Mouse (Mus musculus): ENCODE measurements around the gene Mmp14.

The Mmp14 gene

DNA sequence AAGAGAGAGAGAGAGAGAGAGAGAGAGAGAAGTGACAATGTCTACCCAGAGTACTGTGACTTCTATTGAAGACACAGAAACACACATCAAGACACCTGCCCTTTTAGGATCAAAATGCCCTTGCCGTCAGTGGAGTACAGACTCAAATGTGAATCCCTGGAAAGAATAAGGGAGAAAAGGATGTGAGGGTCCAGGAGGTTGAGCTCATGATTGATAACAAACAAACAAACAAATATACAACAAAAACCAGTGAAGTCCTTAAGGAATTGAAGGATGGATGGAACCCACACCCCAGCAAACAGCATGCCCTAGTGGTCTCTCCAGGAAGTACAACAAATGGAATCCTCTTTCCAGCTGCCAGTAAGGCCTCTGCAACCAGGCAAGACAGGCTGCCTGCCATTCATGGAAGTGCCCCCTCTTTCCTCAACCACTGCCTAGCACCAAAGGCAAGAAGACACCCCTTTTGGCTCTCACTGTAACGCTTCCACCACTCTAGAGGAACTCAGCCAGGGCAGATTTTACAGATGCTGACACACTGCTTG, 18.7 kb upstream of the Mmp14 start:
- in situ Hi-C loops (cut with MseI, MboI) = loop anchor here (5.0 to 25.0 kb wide), 4 partner anchors 35 to 350 kb away; no protein-coding TSS in a partner anchor

DNA sequence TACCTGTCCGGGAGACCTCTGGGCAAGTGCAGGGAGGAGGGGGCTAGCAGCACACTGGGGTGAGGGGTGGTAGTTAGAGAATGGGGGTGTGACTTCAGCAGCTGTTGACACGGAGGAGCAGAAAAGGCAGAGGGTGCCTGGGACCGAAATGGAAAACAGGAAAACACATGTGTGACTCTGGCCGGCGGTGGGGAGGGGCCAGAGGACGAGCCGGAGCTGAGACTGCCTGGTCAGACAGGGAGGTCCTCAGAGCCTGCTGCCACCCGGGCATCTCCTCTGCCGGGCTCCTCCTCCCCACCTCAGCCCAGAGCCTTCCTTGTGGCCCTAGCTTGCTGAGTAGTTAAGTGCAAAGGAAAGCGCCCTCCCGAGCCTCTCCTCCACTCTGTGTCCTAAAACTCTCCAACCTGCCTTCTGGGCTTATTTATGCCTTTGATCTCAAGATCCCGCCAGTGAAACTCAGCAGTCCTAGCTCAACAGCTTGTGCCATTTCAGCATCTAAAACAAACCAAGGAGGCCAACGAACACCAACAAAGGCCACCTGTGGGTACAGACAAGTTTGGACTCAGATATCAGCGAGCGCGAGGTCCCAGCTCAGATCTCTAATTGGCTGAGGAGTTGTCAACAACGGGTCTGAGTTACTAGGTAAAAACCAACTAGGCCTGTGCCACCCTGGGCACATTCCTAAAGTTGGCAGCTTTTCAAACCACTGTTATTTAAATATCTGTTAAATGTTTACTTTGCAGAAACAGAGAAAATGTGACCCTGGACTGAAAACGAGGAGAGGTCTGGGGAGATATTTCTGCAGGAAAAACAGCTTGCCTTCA, 17.3 kb upstream of the Mmp14 start:
- in situ Hi-C loops (cut with MseI, MboI) = loop anchor here (5.0 to 25.0 kb wide), 4 partner anchors 37 to 352 kb away; no protein-coding TSS in a partner anchor

DNA sequence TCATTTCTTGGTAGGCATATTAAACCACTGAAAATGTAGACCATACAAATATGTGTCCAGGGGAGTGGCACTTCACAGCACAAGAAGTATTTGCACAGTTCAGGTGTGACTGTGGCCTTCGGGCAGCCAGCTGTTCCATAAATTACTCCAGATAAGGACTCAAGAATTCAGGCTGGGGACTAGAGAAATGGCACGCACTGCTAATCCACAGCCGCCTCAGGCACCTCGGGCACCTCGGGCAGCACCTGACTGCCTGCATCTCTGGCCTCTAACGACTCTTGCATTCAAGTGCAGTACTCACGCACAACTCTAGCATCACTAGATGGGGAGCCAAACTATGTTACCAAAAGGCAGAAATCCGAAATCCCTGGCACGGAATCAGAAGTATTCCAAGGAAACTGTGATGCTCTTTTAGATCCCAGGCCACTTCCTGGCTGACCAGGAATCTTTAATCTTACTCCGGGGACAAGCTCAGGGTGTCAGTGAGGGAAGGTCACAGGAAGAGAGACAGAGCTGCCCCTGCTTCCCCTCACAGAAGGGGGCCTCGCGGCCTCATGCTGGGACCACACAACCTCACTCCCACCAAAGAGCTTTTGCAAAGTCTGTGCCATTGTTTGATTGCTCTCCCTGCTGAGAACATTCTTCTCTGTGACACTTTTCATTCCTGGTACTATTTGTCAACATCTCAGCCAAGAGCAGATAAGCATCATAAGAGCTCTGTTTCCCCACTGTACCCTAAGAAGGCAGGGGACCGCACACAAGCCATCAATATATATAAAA, 16.0 kb upstream of the Mmp14 start:
- in situ Hi-C loops (cut with MseI, MboI) = loop anchor here (5.0 to 25.0 kb wide), 4 partner anchors 37 to 353 kb away; no protein-coding TSS in a partner anchor

DNA sequence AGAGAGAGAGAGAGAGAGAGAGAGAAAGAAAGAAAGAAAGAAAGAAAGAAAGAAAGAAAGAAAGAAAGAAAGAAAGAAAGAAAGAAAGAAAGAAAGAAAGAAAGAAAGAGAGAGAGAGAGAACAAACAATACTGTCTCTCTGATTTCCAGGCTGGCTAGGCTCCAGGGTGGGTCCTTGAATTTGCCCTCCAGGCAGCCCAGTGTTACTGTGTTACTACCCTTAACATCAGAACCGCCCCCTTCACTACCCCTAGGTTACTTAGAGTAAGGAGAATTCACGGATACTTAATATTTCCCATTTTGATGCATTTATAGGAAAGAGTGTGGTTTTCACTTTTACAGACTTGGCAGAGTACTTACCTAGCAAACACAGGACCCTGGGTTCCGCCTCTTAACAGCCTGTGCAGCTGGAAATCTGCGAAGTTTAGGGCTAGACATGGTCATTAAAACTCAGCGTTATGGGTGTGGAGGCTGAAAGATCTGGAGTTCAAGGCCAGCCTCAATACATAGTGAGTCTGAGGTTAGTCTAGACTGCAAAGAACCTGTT, 15.1 kb upstream of the Mmp14 start:
- in situ Hi-C loops (cut with MseI, MboI) = loop anchor here (5.0 to 25.0 kb wide), 4 partner anchors 36 to 354 kb away; no protein-coding TSS in a partner anchor

DNA sequence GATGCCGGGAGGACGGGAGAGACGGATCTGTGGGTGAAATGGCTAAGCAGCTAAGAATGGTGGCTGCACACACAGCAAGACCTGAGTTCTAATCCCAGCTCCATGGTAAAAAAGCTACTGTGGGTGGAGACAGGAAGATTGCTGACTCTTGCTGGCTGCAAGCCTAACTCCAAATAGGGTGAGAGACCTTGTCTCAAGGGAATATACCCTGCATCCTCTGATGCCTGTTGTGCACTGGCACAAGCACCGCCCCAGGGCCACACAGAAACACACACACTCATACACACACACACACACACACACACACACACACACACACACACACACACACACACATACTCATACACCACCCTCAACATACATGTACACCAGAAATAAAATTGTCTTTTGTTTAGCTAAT, 14.6 kb upstream of the Mmp14 start:
- in situ Hi-C loops (cut with MseI, MboI) = loop anchor here (5.0 to 25.0 kb wide), 4 partner anchors 35 to 355 kb away; no protein-coding TSS in a partner anchor

- in situ Hi-C loops (cut with MseI, MboI) = loop anchor here (5.0 to 25.0 kb wide), 4 partner anchors 35 to 355 kb away; no protein-coding TSS in a partner anchor
These were observed 13.8 kb upstream of the Mmp14 start, which contains the start of gene Slc7a7 for GRCm38 (mm10) chr14:54417623-54418081. Slc7a7 (minus strand) TSS chr14:54417780.

DNA sequence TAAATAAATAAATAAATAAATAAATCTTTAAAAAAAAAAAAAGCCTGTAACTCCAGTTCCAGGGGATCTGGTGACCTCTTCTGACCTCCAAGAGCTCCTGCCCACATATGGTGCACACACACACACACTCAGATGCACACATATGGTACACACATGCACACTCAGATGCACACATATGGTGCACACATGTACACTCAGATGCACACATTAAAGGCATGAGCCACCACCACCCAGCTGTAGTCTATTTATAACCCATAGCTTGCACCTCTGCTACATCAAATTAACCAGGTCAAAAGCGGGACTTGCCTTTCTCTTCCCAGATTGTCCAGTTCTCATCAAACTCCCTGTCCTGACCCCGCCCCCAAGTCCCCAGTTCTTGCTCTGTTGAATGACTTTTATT, 10.4 kb upstream of the Mmp14 start:
- in situ Hi-C loops (cut with MseI, MboI) = loop anchor here (25.0 kb wide), 2 partner anchors 184 to 359 kb away; no protein-coding TSS in a partner anchor

DNA sequence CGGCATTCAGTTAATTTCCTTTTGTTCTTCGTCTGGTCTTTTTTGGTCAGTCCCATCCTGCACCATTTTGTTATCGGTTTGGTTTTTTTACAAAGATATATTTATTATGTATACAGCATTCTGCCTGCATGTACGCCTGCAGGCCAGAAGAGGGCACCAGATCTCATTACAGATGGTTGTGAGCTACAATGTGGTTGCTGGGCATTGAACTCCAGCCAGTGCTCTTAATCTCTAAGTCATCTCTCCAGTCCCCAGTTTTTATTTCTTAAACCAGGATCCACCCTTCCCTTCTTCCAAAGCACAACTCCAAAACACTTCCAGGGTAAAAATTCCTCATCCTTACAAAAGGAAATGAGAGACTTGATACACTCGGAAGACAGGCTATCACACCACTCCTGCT, 8.0 kb upstream of the Mmp14 start:
- in situ Hi-C loops (cut with MseI, MboI) = loop anchor here (25.0 kb wide), 2 partner anchors 186 to 361 kb away; no protein-coding TSS in a partner anchor

DNA sequence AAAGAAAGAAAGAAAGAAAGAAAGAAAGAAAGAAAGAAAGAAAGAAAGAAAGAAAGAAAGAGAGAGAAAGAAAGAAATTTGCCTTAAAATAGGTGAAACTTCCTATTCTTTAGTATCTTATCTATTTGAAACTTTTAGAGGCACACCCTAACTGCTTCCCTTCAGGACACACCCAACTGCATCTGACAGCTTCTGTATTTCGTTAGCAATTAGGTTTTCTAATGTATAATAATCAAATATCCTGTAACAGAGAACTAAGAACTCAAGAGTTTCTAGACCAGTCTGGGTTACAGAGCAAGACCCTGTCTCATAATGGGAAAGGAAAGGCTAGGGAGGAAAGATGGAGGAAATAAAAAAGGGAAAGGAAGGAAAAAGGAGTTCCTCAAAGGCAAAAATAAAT, 6.8 kb upstream of the Mmp14 start:
- in situ Hi-C loops (cut with MseI, MboI) = loop anchor here (25.0 kb wide), 2 partner anchors 187 to 362 kb away; no protein-coding TSS in a partner anchor

- in situ Hi-C loops (cut with MseI, MboI) = no loop called here
These were observed 5.9 kb upstream of the Mmp14 start for GRCm38 (mm10) chr14:54425540-54425939.

DNA sequence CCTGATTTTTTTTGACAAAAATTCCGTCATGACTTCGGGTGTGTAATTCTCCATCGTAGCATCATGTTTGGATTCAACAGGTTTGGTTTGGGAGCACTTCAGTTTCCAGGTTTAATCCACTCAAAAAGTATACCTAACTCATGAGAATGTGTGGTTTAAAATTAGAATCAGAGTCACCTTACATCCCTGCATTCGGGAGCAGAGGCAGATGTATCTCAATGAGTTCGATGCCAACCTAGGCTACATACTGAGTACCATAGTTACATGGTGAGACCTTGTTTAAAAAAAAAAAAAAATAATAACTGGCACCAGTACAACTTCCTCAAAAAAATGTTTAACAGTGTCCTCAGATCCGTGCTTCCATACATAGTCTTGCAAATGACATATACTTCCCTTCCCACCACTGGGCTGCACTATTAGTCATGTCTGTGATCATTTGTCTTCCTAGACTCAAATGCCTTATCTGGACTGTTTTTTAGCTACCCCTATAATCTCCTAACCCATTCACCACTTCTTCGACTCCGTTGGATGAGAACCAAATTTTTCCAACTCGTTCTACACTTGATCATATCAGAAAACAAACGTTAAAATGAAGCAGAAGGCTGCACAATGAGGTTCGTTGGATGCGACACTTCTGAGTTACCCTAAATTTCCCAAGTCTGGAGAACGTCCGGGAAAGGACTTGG, 5.3 kb upstream of the Mmp14 start:
- in situ Hi-C loops (cut with MseI, MboI) = no loop called here

GRCm38 (mm10) chr14:54426689-54427398, 4.6 kb upstream of the Mmp14 start, which contains the start of gene Mrpl52:
Mrpl52 (plus strand) TSS chr14:54426909.
- in situ Hi-C loops (cut with MseI, MboI) = no loop called here

DNA sequence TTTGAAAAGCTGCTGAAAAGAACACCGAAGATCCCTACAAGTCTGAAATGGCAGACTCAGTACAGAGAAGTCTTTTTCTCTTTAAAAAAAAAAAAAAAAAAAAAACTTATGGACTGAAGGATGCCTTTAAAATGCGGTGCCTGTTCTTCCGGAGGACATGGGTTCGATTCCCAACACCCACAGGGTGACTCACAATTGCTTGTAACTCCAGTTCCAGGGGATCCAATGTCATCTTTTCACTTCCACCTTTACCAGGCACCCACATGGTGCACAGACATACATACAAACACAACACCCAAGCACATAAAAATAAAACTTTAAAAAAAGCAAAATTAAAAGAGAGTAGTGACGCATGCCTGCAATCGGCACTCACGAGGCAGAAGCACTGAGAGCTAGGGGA, 3.7 kb upstream of the Mmp14 start:
- in situ Hi-C loops (cut with MseI, MboI) = no loop called here

DNA sequence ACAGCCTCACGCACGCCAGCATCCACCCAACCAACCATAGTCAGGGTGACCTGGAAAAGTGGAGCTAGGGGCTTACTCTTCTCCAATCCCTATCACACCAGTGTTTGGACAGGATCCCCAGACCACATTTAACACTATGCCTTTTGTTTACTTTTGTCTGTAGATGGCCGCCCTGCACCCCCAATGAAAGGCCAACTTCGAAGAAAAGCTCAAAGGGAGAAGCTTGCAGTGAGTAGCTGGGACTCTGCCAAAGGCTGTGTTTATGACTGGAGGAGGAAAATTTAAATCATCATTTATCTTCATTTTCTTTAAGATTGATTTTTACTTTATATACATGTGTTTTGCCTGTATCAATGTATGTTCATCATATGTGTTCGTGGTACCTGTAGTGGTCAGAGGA, 3.0 kb upstream of the Mmp14 start:
- in situ Hi-C loops (cut with MseI, MboI) = no loop called here

DNA sequence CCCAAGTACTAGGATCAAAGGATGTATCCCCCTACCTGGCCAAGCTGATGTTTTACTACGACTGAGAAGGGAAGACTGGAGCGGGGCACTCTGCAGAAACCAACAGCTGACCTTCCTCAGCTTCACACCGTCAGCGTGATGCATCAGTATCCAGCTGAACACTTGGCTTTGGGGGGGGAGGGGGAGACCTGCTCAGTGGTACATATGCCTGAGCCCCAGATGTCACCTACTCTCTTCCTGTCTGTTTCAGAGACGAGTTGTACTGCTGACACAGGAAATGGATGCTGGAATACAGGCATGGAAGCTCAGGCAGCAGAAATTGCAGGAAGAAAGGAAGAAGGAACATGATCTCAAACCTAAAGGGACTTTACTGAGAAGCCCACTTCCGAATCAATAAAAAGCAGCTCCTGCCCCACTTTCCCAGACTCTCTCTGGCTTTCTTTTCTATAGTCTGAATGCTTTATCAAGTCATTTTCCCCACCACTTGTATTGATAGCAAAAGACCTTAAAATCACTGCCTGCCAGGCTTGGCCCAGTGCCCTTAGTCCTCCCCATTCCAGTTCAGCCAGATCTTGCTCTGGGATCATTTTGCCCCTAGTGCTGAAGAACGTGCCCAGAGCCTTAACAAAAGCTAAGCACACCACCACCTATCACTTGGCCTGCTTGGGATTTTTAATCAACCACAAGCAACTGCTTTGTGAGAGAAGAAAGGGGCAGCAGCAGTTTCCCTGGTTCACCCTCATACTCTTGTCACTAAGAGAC, 1.9 kb upstream of the Mmp14 start:
- in situ Hi-C loops (cut with MseI, MboI) = no loop called here

DNA sequence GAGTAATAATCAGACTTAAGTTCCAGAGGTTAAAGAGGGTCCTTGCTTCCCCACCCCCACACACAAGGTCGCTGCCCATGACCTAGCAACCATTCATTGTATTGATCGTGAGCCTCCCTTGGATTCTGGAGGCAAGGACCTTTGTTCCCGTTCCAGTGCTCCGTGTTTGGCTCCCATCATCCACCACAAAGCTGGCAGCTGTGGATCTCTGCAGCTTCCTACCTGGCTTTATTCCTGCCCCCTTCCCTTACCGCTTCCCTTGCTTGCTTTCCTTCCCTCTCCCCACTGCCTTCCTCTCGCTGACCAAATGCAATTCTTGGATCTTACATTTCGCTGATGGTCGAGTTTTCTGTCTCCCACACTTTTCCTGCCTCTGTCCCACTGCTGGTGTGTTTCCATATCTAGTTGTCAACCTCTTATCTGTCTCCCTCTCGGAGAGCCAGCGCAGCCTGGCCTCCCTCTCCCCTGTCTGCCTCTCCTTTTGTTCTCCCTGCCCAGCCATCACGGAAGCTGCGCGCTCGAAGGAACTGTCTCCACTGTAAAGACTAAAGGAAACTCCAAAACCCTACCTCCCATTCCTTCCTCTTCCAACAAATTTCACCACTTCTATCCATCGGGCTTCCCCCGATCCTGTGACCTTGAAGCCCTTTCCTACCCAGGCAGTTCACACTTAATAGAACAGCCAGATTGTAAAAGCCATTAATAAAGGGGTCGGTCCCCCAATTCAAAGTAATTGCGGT, 836 bp upstream of the Mmp14 start:
- in situ Hi-C loops (cut with MseI, MboI) = no loop called here

DNA sequence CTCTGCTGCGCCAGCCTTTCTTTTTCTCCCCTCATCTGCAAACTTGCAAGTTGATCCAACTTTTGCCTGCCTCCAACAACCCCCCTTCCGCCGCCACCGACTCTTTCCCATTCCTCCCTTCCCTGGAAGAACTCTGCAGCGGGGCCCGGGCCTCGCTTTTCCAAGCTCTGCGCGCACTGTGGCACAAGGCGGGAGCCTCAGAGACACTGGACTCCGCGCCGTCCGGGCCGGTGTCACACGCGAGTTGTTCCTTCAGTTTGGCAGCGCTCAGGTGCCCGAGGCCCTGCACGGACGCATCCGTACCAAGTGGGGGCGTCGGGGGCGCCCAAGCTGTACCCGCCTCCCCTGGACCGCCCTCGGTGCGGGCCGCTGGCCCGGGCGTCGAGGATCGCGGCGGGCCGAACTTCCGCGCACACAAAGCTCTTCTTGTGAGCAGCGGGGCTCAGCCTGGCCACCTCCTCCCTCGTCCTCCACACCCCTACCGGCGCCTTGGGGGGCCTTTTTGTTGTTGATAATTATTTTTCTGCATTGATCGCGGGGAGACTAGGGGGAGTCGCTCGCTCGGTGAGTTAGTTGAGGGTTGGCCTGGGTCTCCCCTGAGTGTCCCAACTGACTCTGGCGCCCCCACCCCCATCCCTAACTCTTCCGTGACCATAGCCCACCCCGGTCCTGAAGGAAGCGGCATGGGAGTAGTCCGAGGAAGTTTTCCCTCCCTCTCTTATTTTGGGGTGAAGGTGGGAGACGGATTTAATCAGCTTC, 845 bp downstream of the Mmp14 start:
- in situ Hi-C loops (cut with MseI, MboI) = no loop called here
